Mouse (Mus musculus) cerebellum, postnatal 25 days (tissue): ENCODE data around the gene Selplg.

Experiments used
- DNase-seq, 2 experiments: peaks; one replicate each; pipeline ENCODE4 v3.0.0; 2021; ENCODE audit warnings: mixed read lengths in 2 of 2

The Selplg gene

DNA sequence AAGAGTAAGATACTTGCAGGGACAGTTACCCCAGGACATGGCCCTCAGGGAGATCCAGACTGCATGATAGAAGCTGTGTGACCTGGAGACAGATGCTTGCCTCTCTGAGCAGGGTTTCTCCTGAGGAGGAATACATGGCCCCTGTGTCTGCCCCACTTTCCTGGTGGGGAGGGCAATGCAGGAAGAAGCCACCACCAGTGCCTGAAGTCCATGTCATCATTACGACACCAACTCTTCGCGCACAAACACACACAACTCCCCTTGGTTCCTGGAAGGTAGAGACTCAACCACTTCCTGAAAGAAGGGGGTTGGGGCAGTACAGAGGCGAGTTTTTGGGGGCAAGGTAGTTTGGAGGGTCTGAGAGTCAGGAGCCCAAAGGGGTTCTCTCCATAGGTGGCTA, 8.2 kb downstream of the Selplg start:
- DNase-seq = no peak

DNA sequence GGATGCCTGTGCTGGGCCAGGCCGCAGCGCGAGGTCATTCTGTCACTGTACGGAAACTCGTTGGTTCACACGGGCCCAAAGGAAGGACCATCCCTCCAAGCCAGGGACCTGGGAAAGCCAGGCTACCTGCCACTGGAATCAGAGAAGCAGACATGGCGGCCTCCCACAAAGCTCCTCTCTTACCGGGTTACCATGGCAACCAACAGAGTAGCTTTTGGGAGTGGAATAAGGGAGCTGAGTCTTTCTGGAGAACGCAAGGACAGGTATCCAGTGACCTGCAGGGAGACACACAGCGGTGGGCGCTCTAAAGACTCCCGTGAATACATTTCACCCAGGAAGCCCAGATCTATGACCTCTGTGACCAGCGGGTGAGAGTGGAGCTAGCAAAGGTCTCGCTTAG, 13.9 kb downstream of the Selplg start:
- DNase-seq = no peak

DNA sequence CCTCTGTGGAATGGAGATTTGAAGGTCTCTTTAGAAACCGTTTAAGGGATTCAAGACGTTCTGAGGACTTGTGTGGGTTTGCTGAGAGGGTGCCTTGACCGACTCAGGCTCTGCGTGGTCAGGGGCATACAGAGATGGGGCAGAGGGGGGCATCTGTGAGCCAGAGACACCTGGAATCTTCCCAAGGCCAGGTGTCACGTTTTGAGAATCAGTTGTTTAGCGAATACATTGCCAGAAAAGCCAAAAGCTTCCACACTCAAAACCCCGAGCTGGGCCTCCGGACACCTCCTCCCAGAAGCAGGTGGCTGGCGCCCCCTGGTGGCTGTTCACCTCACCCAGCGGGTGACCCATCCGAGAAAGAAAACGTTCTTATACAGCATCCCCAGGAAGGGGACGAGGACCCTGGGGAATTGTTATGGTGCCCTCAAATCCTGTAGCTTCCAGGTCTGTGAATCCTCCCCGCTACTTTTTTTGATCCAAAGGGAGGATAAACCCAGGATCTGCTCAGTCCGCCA, 16.7 kb downstream of the Selplg start:
- peak; percentile 77 to 89 for DNase-seq

DNA sequence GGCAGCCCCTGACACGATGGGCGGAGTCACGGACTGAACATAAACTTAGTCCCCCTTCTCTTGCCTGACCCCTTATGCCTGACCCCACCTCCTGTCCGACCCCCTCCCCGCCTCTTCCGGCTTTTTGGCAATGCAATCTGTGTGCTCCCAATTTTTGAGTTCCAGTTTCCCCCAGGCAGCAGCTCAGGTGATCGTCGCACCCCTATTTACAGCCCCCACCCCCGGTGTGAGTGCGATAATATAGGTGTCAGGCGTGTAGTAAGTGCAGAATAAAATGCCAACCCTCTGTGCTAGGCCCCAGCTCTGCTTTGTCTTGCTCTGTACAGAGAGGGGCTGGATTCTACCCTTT, 17.4 kb downstream of the Selplg start:
- no peak for DNase-seq

DNA sequence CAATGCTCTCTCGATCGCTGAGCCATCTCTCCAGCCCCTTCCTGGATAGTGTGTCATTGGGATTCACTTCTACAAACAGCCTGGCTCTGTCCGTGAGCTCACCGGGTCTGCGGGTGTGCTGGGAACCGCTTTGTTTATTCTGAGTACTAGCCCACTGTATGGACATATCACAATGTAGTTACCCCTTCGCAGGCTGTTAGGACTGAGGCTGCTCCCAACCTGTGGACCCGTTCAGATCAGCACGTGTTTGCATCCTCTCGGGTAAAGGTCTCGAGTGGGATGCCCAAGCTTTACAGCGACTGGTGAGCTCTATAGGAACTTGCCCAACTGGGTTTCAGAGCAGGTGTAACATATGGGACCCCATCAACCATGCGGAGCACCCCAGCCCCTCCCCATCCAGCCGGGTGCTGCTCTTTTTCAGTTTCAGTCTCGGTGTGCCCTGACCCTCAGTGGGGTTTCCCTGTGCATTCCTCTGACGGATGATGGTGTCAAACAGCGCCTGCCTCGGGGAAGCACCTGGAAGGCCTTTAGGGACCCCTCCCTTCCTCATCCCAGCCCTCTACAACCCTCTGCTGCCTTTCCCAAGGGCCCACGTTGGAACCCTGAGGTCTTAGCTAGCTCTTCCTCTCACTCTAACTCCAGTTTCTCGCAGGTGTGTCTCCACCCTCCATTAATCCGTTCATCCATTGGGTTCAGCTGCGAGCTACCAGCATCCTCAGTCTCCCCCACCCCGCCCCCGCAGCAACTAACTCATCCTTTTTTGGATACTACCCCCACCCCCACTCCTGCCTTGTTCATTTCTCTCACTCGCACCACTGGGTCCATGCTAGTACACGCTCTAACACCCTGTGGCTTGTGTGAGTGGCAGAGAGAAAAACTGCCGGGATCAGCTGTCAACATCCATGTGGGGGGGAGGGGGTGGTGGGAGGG, 18.1 kb downstream of the Selplg start:
- no peak for DNase-seq

DNA sequence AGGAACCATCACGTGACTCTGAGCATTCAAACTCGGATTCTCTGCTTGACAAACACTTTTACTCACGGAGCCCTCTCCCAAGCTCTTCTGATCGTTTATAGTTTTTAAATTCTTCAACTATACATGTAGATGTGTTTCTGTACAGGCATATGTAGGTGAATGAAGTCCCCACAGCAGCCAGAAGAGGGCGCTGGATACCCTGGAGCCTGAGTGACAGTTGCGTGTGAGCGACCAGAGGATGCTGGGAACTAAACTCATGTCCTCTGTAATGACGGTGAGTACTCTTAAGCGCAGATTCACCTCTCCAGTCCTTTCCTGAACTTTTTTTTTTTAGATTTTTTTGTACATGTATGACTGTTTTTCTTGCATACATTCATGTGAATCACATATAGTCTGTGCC, 18.8 kb downstream of the Selplg start:
- DNase-seq = no peak

DNA sequence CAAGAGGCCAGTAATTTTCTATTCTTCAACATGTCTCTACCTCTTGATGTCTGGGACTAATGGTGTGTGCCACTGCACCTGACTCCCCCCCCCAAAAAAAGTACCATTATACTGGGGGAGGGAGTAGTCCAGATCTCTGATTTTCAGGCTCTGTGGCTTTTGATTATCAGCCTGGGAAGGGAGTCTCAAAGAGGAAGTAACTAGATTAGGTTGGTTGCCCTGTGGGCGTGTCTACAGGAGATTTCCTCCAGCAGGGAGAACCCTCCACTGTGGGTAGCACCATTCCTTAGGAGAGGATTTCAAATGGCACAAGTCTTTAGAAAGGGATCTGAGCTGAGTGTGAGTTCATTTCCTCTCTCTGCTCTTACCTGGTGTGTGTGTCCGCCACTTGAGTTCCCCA, 19.8 kb downstream of the Selplg start:
- DNase-seq = no peak

DNA sequence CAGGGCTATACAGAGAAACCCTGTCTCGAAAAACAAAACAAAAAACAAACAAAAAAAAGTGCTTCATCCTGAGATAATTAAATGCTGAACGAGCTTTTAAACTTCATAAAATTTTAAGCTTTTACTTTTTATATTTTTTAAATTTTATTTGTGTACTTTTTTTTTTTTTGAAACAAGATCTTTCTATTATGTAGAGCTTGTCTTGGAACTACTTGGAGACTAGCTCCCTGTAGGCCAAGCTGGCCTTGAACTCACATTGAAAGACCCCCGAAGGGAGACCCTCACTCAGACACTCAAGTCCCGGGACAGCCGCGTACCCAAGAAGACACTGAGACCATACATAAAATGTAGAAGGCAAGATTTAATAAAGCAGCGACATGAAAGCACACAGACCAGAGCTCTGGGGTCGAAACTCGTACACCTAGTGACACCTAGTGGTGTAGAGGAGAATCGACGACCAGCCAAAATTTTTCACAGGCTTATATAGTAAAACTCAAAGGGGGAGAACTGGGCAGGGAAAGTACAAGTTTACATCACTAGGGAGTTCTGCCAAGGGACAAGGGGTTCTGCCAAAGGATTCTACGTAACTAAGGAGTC, 20.5 kb downstream of the Selplg start:
- DNase-seq = peak in 1 of 2 experiments; percentile 20

DNA sequence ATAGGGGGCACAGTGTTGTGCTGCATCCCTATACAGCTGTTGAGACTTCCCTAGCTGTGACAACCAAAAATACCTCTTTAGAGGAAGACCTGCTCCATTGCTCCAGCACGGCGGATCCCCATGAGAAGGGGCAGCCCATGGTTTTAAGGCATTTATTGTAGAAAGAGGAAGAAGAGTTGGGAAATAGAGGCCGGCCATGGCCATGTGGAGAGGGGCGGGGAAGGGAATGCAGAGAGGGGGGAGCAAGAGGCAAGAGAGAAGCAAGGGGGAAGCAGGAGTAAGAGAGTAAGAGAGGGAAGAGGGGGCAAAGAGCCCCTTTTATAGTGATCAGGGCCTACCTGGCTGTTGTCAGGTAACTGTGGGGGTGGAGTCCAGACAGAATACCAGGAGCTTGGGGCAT, 22.3 kb downstream of the Selplg start:
- DNase-seq = no peak

DNA sequence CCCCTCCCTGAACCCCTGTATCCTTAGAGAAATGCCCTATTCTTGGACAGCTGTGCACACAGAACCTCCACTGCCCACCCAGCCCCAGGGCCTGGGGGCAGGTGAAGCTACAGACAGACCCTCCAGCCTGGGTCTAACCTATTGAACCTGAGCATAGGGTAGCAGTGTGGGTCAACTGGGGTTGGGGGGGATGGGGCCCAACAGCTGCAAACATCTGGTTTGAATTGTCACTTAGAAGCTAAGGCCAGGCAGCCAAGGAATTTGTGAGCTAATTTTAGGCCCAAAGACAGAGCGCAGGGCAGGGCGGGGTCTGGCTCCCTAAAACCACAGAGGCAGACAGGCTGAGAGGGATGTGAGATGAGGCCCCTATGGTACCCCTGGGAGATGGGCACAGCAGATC, 24.3 kb downstream of the Selplg start:
- no peak for DNase-seq

DNA sequence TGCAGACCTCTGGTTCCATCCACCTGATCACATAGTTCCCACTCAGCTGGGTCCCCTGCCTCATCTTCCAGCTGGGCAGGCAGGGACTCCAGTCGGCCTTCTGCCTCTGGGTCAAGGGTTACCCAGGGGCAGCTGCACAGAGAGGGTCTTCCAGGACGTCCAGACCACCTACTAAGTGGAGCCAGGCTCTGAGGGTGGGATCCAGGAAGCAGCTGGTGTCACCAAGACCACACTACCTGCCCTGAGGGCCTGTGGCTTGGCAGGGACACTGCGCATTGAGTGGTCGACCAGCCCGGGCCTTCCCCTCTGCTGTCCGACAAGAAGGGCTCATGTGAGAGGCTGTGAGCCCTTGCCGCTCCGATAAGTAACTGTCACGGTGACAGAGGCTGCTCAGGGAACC, 24.7 kb downstream of the Selplg start:
- DNase-seq = no peak

DNA sequence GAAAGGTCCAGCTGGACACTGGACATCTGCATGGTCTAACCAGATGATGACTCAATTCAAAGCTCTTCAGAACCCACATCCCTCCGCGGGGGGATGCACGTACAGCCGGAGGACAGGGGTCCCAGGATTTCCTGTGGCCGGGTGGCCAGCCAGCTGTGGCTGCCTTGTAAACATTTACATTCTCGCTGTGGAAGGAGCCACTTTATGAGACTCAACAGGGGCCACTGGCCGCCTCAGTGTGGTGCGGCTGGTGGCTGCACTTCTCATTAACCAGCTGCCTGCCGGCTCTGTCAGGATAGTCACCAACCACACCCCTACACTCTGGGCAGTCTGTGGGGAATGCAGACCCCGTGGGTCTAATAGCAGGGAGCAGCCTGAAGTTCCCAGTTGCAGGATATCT, 26.0 kb downstream of the Selplg start:
- no peak for DNase-seq

DNA sequence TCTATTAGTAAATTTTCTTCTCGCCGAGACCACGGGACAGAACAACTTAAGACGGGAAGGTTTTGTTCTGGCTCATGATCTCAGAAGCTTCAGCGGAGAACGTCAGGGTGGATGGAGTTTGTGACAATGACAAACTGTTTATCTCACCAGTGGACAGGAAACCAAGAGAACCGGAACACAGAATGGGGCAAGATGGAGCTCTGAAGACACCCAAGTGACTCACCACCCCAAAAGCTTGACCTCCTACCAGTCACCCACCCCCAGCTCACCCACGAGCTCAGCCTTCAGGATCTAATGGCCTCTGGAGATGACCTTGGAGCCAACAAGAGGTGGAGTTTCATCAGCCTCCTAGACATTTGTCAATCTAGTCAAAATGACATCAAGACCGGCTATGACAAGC, 27.1 kb downstream of the Selplg start:
- no peak for DNase-seq

DNA sequence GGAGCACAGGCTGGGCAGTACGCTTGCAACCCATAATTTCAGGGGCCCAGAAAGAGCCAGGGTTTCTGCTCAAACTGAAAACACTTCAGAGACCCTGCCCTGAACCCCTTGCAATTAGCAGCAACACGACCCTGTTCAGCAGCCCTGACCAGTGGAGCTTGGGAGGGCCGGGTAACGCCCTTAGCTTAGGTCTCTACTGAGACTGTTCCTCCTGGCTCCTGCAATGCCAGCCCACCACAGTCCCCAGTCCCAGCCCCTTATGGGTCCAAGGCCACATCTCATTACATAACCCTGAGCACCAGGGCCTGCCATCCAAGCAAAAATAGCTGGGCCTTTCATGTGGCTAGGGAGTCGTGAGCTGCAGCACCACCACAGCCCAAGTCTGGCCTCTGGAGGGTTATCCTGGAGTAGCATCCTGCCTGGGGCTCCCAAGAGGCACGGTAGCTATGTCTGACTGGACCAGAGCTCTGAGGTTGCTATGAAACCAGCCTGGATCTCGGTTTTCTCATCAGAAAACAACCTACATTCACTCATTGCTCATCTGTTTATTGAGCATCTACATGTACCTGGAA, 28.0 kb downstream of the Selplg start:
- DNase-seq = no peak

DNA sequence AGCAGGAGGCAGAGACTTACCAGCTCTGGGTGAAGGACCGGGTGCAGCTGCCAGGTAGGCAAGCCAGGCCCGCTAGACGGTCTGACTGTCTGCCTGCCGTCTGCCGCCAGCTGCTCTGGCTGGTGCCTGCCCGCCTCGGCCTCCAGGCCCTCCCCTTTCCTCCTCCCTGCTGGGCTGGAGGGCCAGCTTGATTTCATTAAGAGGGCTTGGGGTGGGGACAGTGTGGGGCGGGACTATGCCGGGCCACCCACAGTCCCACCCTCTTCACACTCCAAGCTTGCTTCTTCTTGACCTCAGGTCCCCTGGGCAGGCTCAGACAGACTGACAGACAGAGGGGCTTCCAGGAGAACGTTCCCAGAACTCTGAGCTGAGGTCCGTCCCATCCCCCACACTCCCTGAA, 32.2 kb downstream of the Selplg start, which contains the start of gene Tmem119:
Gene Tmem119, minus strand, starts transcription at position 237 of the 400 bp plus-strand sequence.
- DNase-seq = no peak

DNA sequence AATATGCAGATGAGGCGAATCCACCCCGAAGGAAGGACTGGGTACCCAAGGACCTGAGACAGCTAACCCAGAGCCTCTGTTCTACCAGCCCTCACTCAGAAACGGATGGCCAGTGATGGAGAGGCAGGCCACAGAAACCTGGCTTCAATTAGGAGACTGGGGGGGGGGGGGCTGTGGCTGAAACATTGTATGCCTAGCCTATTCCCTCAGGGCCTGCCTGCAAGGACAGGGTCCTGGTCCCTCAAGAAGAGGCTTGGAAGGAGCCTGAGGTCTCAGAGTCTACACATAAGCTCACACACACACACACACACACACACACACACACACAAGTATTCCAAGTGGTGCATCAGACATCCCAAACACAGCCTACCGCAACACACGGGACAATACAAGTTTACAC, 32.8 kb downstream of the Selplg start:
- DNase-seq = no peak

DNA sequence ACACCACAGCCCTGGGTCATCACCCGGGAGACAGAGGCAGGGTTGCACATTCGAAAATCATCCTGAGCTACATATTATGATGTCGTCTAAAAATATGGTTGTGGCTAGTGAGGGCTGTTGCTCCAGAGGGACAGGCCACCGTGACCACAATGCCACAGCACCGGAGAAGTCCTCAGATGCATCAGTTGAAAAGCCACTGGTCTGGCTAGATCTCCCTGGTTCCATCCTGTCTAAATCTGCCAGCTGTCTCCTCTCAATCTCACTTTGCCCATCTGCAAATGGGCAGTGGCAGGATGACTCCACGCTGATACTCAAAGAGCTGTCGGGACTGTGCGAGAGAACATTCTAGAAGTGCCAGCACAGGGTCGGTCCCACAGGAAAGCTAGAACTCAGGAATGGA, 33.9 kb downstream of the Selplg start:
- DNase-seq = no peak

DNA sequence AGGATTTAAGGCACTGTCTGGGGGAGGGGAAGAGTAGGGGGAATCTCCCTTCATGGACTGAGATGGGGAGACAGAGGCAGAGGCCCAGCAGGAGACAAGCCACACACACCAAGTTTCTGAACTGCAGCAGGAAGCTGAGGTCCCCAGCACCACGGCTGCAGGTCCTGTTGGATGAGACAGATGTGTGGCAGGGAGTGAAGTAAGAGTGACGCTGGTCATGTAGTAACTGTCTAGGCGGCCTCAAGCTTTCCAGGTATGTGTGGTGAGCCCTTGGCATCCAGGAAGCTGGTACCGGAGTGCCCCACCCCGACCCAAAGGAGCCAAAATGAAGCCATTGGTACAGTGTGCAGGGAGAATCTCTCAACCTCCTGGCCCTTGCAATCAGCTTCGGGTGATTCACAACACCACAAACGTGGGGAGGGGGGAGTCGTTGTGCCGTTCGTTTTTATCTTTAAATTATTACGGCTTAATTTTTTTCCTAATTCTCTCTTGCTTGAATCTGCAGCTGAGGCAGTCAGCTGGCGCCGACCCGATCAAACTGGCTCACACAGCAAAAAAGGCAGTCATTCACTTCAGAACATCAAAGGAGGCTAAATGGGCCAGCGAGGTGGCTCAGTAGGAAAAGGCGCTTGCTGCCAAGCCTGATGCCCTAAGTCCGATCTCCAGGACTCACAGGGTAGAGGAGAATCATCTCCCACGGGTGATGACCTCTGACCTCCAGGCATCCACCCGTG, 35.1 kb downstream of the Selplg start:
- no peak for DNase-seq

DNA sequence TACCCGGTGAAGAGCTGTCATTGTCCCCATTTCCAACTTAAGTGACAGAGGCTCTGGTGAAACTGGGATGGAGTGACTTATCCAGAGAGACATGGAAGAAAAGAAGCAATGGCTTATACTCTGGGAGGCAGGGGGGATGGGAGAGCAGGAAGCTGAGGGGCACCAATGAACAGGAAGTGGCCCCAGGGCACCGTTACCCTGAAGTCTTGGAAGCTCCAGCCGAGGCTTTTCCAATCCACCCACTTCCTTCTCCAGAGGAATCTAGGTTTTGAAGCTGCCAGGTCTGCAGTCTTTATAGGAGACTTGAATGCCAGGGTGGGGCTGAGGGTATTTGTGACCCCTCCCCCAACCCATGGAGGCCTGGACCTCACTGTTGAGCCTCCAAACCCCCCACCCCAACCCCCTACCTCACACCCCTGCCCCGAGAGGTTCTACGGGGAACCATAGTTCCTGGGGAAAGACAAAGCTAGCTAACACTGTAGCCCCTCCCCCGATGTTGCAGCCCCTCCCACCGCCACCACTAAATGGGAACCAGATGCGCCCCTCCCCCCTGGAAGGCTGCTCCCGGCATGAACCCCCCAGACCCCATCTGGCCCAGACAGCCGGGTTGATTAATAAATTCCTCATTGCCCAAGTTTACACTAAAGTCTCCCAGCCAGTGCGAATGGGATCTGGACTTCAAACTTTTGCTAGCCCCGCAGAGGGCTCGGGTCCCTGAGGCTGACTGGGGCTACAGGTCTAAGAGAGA, 35.9 kb downstream of the Selplg start:
- no peak for DNase-seq

DNA sequence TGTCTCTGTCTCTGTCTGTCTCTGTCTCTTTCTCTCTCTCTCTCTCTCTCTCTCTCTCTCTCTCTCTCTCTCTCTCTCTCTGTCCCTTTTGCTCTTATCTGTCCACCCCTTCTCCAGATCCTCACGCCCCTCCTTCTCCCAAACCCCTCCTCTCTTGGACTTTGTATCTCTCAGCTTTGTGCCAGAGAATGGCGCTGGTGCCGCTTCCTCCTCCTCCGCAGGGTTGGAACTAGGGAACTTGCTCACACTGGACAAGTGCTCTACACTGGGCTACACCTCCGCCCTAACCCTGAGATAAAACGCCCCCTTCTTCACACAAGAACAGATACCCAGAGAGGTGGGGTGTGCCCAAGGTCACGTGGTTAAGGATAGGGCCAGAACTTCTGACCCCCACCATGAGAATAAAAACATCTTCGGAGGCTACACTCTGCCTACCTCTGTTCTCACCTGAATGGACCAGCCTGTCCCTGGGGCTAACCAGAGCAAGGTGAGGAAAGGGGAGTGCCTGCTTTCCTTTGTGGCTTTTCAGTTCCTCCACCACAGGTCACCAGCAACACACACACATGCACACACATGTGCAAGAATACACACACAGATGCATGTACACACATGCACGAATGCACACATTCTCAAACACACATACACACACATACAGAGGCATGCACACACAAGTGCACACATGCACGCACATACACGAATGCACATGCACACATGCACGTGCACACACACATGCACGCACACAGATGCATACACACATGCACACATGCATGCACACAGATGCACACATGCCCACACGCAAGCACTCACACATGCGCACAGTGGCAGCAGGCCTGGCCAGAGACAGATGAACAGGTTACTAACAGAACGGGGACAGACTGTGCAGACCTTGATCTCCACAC, 41.0 kb downstream of the Selplg start:
- DNase-seq = no peak

DNA sequence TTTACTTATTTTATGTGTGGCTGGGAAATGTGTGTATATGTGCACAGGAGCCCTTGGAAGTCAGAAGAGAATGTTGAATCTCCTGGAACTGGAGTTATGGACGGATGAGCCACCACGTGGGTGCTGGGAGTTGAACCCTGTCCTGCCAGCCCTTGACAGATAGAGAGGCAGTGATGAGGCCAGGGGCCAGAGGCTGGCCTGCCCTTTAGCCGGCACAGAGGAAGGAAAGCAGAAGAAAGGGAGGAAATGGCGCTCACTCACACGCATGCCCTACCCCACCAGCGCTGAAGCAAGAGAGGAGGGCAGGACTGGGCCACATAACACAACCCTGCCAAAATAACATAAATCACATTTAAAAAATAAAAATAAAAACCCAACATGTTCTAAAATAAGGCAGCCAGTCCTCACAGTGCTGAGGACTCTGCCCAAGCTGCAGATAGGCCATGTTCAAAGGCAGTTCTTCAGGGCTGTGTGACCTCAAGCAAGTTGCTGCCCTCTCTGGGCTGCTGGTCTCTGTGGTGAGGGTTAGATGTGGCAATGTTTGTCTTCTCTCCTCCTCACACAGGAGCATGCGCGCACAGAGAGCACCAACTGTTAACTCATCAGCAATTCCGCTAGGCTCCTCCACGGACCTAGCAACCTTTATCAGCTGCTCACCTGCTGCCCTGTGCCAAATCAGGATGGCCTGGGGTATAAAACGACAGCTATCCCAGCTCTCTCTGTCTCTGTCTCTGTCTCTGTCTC, 41.8 kb downstream of the Selplg start:
- DNase-seq = no peak
